Mouse (Mus musculus): ENCODE data around the gene Dnmt1.

The Dnmt1 gene

DNA sequence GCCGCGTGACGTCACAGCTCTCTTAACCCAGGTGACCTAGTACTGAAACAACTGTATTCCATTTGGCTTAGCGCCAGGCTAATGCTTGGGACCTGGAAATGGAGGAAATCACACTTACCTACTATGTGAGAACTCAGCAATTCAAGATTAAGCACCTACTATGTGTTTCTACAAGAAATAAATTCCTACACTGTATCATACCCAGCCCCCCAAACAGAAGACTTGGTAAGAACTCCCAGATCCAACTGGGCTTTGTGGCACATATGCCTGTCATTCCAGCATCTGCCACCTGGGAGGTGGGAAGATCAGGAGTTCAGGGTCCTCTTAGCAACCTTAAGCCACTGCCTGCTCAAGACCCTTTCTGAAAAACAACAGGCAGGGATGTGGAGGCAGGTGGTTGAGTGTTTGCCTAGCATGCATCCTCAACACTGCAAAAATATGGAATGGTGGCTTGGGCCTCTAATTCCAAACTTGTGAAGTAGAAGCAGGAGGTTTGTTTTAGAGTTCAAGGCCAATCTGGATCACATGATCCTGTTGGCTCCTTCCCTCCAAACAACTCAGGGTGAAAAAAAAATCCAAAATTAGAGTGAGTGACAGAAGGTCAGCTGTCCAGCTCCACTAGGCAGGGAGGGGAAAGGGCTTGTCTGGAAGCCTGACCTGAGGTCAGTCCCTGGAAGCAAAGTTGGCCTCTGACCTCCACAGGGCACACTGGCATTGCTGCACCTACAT is 17.4 kb upstream of the Dnmt1 start:
- no peak for DNase-seq (ENCODE audit: low spot score)

DNA sequence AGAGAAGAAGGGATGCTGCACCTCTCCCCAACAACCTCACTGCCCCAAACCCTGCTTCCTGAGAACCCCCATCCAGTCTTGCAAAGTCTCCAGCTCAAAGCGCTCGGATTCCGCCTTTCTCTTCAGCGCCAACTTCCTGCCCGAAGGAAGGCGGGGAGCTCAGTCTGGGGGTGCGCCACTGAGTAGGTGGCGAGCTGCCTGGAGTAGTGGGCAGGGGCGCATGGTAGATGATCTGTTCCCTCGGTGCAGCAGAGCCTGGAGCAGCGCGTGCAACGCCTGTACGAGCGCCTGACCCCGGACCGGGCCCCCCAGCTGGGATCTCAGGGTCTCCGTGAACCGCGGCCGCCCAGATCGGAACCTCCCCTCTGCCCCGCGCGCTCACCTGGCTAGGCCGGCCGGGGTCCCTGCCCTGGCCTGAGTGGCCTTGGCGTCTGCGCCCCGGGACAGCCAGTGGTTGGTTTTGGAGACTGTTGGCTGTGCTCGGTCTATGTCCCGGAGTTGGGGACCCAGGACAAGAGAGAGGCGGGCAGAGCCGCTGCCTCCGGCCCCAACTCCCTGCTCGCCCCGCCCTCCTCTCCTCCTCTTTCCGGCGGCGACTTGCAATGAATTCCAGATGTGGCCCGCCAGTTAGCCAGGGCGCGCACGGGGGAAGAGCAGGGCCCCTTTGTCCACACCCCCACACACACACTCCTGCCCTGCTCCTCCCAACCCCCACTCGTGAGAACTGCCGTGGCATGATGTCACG is 16.7 kb upstream of the Dnmt1 start, which contains the start of gene S1pr2:
Gene S1pr2 (minus strand): TSS at position 566 of the 745 bp plus-strand sequence.
- DNase-seq (ENCODE audit: low spot score), result no peak

DNA sequence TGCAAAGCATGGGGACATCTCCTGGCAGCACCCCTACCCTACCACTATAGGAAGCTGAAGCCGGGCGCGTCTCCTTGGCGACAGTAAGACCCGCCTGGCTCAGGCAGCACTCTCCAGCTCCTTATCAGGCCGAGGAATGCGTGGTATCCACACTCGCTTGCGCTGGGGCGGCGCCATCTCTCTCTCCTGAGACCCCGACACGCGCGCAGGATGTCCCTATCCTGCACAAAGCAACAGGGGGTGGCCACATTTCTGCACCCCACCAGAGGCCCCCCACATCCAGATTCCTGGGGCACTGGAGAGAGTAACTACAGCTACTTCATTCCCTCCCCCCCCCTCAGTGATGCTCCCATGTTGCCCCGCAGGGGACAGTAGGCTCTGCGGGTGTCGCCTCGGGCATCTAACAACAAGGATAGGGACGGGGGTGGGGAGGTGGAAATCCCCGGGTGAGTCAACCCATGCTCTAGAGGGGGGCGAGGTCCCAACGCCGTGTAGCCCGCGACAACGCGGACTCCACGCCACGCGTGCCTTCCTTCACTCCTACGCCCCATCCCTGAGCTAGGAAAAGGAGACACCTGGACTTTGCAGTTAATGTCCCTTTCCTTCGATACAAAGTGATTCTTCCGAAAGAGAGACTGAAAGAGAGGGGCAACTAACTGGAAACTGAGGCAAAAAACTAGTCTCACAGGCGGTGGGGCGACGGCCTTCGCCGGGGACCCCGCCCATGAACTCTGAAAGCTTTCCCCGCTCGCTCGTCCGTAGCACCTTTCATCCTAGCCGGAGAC is 15.9 kb upstream of the Dnmt1 start:
- DNase-seq (ENCODE audit: low spot score), result no peak

DNA sequence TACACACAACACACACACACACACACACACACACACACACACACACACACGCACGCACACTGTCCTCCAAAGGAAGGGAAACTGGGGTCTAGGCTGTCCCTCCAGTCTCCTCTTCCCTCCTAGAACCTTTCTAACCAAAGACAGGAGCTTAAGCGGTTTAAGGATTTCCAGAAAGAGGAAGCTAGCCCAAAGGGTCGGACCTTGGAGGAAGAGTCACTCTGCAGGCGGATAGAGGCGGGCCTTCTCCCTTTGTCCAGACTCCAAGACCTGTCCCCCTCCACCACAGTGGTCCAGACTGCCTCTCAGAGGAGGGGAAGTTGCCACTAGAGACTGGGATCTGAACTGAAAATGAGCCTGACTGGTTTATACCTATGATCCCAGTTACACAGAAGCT is 14.0 kb upstream of the Dnmt1 start:
- no peak for DNase-seq (ENCODE audit: low spot score)

DNA sequence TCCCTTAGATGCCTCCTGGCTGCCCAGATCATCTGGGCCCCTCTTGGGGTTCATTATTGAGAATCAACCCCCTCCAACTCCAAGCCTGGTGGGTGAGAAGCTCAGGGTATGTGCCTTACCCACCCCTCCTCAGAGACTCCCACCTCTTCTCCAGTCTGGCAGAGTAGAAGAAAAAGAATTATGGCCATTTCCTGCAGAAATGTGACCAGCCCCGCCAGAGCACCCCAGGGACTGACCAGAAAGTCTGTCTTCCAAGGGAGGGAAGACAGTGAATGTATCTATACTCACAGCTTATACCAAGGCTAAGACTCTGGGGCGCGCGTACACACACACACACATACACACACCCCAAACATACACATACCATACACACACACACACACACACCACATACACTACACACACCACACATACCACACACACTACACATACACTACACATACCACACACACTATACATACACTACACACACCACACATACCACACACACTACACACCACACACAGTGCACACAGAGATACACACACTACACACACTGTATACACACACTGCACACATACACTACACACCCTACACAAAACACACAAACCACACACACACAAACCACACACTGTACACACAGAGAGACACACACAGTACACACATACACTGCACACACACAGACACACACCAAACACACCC is 13.5 kb upstream of the Dnmt1 start:
- DNase-seq (ENCODE audit: low spot score), result no peak

DNA sequence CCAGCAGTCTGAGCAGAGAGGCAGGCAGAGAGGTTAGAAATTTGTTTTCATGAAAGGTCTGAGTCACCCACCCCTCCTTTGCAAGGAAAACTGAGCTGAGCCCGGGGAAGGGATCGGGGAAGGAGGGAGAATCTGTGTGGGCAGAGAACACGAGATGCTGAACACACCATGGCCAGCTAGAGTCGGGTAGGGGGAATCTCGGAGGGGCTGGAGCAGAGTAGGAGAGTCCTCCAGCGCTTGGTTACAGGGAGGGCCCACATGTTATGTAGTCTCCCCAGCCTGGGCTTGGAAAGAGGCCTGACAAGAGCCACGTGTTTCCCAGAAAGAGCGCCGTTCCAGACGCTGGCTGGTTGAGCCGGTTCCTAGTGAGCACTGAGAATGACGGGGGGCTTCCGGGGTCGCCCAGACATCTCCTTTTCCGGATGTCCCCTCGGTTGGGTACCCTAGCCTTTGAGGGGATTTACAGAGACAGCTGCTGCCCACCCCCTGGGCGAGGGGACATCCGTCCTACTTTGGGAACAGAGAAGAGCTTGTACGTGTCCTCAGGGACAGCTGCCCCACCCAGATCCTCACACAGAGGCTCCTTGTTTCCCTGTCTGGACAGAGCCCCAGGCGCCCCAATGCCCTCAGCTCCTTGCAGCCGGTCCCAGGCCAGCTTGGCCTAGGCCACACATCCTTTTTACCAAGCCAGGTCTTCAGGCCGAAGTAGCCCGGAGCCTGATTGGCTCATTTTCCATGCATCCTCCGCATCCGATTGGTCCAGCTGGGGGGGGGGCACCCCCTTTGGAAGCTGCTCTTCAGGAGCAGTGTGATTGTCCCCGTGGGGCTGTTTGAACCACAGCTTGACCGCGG is 12.7 kb upstream of the Dnmt1 start:
- peak; percentile 61 for DNase-seq (ENCODE audit: low spot score)

DNA sequence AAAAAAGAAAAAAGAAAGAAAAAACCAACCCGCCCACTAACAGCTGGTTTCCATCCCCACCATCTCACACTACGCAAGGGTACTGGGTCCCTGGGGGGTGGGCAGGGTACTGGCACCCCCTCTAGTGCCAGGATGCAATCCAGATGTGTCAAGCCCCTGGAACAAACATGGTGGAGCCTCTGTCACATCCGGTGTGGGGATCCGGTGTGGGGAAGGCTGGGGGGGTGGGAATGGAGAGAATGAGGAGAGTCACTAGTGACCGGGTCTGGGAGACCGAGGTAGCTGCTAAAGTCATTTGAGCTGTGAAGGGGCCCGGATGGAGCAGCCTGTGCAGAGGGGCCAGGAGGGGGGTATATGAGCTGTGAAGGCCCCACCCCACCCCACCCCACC is 12.1 kb upstream of the Dnmt1 start:
- no peak for DNase-seq (ENCODE audit: low spot score)

DNA sequence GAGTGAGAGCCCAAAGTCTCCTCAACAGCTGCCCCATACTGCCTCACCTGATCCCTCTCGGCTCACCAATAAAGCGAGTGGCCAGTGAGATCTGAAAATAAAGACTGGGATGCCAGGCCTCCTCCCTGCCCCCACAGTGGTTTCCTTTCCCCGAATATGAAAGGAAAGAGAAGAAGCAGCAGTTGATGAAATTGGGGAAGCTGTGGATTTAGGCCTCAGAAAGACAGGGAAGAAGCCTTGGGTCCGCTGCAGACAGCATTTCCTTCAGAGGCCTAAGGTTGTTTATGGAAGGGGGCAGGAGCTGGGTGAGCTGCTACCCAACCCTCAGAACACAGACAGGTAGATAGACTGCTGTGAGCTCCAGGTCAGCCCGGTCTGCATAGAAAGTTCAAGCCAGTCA is 7.1 kb upstream of the Dnmt1 start:
- no peak for DNase-seq (ENCODE audit: low spot score)

DNA sequence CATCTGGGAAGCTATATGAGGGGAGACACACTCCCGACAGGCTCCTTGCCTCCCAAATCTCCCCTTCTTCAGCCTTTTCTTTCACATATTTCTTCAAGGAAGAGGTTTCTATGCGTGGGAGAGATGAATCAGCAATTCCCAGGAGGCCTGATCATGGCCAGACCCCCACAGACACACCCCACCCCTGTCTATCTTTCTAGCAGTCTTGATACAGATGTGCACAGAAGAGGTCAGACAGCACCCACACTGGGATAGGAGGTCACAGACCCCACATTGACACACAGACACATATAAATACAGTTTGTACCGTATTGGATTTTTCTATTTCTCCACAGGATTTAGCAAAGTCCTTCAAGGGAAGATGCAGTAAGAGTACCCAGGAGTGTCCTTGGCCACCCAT is 6.3 kb upstream of the Dnmt1 start:
- DNase-seq (ENCODE audit: low spot score), result no peak

DNA sequence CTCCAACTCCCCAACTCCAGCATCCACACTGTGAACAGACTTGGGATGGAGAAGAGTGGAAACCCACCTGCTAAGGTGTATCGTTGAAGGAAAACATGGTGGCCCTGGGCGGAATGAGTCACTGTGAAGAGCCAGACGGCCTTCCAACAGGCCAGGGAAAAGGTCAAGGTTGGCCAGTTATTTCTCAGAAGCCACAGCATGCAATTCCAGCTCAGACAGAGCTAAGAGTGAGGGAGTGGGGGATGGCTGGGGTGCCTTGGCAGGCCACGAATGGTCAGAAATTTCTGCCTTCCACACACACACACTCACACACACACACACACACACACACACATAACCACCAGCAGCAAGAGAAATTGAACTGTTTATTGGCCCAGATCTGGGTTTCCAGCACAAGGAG is 5.9 kb upstream of the Dnmt1 start:
- no peak for DNase-seq (ENCODE audit: low spot score)

DNA sequence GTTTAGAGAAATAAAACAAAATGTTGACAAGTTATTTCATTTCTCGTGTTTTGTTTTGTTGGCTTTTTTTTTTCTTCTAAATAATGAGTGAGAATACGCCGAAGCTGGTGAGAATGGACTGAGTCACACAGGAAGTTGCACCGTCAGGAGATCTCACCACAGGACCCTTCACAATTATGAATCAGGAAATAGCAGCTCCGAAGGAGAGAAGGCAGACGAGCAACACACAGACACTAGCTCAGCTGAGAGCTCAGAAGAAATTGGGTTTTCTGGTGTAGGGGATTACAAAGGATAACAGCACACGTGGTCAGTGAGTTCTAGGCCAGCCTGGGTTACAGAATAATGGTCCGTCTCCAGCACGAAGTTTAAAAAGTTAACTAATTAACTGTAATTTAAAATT is 1.9 kb upstream of the Dnmt1 start:
- DNase-seq (ENCODE audit: low spot score), result no peak

DNA sequence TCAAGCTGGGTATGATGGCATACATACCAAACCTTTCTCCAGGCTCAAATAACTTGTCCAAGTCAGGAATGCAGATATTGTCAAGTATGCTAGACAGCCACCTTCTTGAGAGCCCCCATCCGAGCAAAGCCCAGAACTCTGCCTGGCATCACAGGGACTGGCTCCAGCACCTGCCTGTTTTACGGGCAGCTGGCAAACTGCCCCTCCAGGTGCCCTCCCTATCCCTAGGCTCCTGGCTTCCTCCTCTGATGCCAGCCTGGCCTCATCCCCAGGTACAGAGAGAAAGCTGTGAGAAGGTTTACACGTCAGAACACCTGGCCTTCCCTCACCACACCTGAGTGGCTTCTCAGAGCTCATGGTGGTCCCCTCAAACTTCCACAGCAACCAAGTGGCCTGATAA is 2.7 kb downstream of the Dnmt1 start:
- DNase-seq (ENCODE audit: low spot score), result no peak

DNA sequence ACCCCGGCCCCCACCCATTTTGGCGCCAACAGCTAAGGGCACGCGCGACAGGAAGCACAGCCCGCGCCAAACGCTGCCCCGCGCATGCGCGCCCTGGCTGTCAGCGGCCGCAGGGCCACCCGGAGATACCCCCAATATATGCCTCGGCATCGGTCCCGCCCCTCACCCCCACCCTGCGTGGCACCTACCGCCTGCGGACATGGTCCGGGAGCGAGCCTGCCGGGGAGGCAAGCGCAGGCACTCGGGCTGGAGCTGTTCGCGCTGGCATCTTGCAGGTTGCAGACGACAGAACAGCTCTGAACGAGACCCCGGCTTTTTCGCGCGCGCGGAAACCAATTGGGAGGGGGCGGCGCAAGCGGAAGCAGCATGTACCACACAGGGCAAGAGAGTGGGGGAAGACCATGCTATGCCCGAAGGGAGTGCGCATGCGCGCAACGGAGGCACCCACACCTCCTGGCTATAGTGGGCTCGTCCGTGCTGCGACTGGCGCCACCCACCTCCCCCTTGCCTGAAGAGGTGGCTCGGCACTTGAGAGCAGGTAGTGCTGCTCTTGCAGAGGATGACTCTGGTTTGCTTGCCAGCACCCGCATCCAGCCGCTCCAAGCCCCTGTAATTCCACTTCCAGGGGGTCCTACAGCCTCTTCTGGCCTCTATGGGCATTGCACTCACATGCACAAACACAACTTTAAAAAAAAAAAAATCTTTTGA is 7.0 kb downstream of the Dnmt1 start:
- DNase-seq (ENCODE audit: low spot score), result peak; percentile 97

DNA sequence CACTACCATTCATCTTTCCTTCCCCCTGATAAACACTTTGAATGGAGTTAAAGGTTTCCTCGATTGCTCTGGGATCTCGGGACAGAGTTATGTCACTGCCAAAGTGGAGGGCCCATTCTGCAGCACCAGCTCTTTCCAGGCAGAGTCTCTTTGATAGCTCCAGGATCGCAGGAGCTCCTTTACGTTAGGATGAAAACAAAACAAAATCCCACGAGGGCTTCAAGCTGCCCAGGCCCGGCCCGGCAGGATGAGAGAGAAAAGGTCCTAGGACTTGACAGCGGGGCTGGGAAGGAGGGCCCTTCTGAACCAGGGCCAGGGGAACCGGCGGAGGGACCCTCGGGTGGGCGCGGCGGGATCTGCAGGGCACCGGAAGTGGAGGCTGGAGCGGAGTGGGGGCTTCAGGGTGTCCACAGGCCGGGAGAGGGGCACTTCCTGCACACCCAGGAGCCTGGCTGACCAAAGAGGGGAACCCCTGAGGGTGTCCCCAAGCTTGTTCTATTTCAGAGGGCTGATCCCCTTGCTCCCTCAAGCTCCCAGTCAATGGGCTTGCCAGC is 7.6 kb downstream of the Dnmt1 start:
- no peak for DNase-seq (ENCODE audit: low spot score)

DNA sequence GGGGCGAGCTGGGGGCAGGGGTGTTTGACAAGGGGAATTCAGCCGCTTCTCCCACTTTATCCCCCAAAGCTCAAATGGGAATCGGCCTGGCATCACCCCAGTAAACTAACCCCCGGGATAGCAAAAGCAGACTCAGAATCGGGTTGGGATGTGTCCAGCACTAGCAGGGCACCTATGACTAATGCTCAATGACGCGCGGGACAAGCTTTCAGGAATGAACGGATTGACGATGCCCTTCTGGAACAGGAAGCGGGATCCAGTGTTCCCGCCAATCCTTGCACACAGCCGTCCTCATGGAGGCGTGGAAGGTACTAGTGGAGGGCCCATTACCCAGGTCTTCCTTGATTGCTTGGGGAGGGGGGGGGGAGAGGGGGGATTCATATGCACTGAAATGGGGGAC is 8.2 kb downstream of the Dnmt1 start:
- DNase-seq (ENCODE audit: low spot score), result no peak

DNA sequence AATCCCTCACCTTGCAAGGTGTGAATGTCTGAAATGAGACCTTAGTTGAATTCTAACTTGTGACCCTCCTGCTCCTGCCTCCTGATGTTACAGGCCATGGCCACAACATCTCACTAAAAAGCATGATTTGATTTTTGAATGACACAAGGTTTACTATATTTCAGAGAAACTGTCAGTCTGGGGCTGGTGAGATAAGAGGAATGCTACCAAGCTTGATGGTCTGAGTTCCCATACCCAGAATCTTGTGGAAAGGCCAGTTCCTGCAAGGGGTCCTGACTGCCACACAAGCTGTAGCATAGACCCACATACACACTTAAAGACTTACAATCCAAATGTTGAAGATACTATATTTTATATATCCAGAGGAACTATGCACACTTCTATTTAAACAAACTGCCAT is 9.3 kb downstream of the Dnmt1 start:
- no peak for DNase-seq (ENCODE audit: low spot score)

DNA sequence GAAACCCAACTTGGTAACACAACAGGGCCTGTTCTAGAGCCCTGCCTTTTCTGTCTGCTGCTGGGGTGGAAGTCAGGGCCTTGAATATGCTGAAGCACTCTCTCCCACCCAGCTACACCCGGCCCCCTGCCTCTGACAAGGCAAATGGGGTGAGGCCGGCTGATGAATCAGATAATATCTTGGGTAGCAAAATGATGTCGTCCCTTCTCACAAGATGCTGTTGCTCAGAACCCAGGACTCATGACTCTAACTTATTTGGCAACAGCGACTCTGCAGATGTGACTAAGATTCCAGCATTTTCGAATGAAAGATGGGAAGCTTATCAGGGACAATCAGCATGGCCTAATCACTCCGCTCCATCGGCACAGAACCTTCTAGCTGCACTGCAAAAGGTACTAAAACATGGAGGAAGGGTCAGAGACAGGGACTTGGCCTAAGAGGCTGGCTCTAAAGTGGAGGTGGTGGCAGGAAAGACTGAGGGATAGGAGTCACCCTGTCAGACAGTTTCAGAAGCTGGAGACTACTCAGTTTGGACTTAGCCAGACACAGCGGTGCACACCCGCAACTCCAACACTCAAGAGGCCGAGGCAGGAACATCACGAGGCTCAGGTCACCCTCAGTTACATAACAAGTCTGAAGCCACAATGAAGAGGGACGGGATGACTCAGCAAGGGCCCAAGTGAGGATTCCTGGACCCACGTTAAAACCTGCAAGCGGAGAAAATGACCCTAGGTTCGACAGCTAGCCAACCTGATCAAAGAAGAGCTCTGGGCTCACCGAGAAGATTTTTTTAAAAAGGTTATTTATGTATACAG is 13.4 kb downstream of the Dnmt1 start:
- no peak for DNase-seq (ENCODE audit: low spot score)

DNA sequence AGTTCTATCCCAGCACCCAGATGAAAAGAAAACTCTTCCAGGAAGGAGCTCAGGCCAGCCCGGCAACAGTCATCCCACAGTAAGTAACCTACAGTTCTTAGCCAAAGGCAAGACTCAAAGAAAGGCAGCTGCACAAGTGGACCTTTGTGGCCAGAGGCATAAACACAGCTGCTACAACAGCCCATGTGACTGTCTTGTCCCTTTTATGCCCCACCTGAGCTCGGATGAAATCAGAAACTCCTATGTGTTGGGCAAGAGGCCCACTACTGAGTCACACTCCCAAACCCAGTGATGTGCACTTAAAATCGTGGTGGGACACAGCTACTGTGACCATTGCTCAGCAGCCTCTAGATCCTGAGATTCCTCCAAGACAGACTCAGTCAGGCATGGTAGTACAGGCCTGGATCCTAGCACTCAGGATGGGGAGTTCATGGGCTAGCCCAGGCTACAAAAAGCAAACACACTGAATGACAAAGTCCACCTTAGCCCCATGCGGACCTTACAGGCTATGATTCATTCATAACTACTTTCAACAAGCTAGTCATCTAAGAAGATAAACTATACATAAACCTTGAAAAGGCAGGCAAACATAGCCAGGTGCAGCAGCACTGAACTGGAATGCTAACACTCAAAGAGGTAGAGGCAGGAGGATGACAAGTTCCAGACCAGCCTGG is 14.9 kb downstream of the Dnmt1 start:
- no peak for DNase-seq (ENCODE audit: low spot score)

DNA sequence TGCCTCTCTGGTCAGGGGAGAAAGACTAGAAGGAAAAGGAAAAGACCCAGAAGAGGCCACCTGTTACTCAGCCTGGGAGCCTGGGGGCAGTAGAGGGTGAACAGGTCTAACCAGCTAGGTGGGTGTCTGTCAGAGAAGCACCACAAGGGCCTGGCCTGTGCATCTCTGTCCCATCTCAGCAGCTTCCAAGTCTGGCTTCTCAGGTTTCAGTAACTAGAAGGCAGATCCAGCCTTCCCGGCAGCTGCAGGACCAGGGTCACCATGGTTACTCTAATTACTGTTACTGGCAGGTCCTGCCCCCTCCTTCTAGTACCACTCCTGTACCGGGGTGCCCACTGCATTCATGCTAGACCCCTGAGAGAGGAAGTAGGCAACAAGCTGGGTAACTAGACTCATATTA is 15.8 kb downstream of the Dnmt1 start:
- DNase-seq (ENCODE audit: low spot score), result no peak
